Mouse (Mus musculus): ENCODE data around the gene Atrnl1. TPM values are rescaled to one million over a fixed set of nuclear protein-coding genes. Genes with fewer than 3 reads are reported as not detected.
A peak's percentile ranks its signal among the peaks of the same experiment; 100 is the strongest.

Gene Atrnl1
- polyA plus RNA-seq, 1 experiment from 2014 or later: 4.0 TPM

DNA sequence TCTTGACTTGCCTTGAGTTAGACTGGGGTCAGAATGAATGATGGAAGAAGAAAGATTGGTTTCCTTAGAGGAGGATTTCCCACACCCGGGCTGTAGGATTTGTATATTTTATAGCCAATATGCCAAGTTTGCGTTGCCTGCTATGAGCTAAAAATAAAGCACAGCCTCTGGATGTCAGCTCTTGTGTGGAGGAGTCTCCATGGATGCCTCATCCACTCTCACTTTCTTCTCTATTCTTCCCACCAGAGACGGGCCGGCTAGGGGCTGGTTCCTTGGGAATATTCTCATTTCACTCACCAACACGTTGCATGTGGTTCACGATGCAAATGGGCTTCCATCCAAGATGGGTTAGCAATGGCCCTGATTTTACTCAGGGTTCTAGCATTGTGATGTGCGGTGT is 540.4 kb downstream of the Atrnl1 start:
- Histone ChIP-seq H3K4me1 (no peaks in the 10 kb centered on the region), H3K27me3 (ENCODE audit: poor library complexity, severe bottlenecking) (peaks cover 16% of the 10 kb centered on the region; the same call in 1 of the 2 replicates), H3K36me3 (replicated peaks) (no peaks in the 10 kb centered on the region), H3K9me3 (peaks cover 5% of the 10 kb centered on the region; the same call in 1 of the 2 replicates), H3K4me3 (no peak overlapping the region), H3K27ac (no peak overlapping the region)
- WGBS: 95% methylated on average over 7 of the region's 7 CpGs
- no peak for DNase-seq (ENCODE audit: extremely low spot score, low spot score)

DNA sequence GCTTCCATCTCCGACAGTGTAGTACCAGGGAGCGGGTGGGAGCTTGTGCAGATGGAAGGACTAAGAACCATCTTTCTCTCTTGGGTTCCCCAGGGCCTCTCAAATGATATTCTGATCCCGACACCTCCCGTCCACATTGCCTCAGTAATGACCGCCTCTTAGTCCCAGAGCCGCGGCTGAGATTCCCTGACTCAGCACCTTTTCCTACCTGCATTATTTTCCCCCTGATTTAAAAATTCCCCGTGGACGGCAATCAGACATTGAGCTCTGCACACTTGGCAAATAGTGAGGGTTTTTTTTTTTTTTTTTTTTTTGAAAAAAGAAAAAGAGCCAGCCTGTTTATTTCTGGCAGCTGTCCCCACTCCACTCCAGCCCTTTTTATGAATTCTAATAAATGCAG is 550.7 kb downstream of the Atrnl1 start:
- H3K4me1 ChIP-seq: peaks cover 19% of the 10 kb centered on the region
- no peak overlapping the region for H3K27ac ChIP-seq
- H3K9me3 ChIP-seq: no peaks in the 10 kb centered on the region
- peaks cover 33% of the 10 kb centered on the region for H3K27me3 ChIP-seq (ENCODE audit: poor library complexity, severe bottlenecking)
- no peaks in the 10 kb centered on the region for H3K36me3 ChIP-seq (replicated peaks)
- WGBS: 93% methylated on average over 9 of the region's 9 CpGs
- no peak for DNase-seq (ENCODE audit: extremely low spot score, low spot score)
- H3K4me3 ChIP-seq: no peak overlapping the region

DNA sequence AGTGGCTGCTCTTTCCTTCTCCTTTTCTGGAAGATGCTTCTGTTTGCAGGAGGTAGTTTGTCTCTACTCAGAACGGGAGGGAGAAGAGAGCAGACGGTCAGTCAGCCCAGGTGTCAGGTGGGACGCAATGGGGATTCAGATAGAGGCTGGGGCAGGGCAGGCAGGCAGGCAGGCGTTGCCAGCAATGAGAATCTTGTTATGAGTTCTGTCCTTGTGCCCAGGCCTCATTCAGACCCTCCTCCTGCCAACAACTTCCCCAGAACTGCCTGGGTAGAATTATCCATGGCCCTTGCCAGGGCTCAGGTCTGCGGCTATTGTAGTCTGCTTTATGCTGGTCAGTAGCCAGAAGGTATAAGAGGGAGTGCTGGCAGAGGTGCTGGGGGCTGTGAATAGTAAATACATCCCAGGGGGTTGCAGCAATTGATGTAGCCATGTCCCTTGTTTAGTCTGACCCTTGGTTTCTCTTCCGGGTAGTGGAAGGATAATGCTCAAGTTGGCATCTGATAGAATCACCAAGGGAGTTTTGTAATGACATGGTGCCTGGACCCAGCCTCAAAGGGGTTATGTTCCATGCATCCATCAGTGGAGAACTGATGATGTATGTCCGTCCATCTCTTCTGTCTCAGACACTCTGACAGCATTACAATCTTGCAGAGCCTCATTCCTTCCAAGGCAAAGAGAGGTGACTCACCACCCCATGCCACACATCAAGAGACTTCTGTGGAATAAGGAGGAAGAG is 554.2 kb downstream of the Atrnl1 start:
- DNase-seq (ENCODE audit: extremely low spot score, low spot score): no peak
- Histone ChIP-seq H3K4me3 (peak overlapping the region; percentile 8; the same call in 1 of the 2 replicates), H3K27me3 (ENCODE audit: poor library complexity, severe bottlenecking) (peaks cover 50% of the 10 kb centered on the region), H3K9me3 (no peaks in the 10 kb centered on the region), H3K36me3 (replicated peaks) (no peaks in the 10 kb centered on the region), H3K27ac (no peak overlapping the region), H3K4me1 (peaks cover 22% of the 10 kb centered on the region)
- WGBS: 82% methylated on average over 7 of the region's 7 CpGs

DNA sequence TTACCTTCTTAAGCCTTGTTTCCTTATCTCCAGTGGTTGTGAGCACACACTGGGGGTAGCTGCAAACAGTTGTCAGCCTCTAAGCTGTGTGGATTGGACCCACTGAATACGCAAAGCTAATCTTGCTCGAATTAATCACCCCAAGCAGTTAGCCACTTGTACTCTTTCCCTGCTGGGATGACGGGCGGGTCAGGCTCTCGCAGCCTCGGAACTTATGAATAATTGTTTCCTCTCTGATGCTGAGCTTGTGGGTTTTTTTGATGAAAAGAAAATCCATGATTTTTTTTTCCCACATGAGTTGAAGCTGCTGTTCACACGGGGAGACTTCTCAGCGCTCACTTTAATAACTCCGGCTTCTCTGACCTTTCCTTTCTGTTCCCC is 554.8 kb downstream of the Atrnl1 start:
- DNase-seq (ENCODE audit: extremely low spot score, low spot score): no peak
- Histone ChIP-seq H3K27ac (no peak overlapping the region), H3K9me3 (no peaks in the 10 kb centered on the region), H3K4me3 (peak overlapping the region; percentile 8; the same call in 1 of the 2 replicates), H3K36me3 (replicated peaks) (no peaks in the 10 kb centered on the region), H3K27me3 (ENCODE audit: poor library complexity, severe bottlenecking) (peaks cover 49% of the 10 kb centered on the region), H3K4me1 (peaks cover 22% of the 10 kb centered on the region)
- 51% methylated on average over 9 of the region's 9 CpGs for WGBS

DNA sequence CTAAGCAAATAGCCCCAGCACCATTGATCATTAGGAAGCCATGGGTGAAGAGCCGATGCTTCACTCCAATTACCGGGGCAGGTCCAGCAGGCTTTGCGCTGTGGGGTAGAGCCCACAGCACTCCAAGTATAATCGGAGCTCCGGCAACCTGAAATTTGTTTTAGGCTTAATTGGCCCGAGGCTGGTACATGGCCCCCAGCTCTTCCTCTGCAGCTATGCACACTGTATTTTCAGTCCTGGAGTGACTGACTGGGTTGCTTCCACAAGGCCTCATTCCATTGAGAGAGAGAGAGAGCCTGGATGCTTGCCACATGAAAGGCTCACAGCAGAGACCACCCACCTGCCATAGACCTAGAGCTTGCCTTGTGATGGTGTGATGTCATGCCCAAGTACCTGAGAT is 555.3 kb downstream of the Atrnl1 start:
- H3K27ac ChIP-seq: 0 out of 2 replicates have a peak overlapping the region, but pooled peaks have one; percentile 20
- peak overlapping the region; percentile 8; the same call in 1 of the 2 replicates for H3K4me3 ChIP-seq

DNA sequence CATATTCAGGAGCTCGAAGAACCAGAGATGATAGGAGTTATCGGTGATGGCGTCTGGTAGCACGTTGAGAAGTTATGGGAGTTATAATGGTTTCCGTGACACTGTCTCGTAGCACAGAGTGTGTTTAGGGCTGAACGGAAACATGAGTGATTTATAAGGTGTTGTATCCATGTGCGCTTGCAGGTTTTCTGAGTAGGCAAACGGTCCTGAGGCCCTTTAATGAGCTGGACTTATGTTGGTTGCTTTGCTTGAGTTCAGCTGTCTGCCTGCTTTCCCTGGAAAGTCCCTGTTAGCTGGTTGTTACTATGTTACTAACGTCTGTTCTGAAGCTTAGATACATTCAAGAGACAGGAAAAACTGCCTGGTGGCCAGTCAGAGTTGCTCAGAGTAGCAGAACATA is 567.6 kb downstream of the Atrnl1 start:
- H3K36me3 ChIP-seq (replicated peaks): no peaks in the 10 kb centered on the region
- peaks cover 47% of the 10 kb centered on the region for H3K27me3 ChIP-seq (ENCODE audit: poor library complexity, severe bottlenecking)
- DNase-seq (ENCODE audit: extremely low spot score, low spot score): no peak
- WGBS: 94% methylated on average over 10 of the region's 10 CpGs
- no peak overlapping the region for H3K27ac ChIP-seq
- peaks cover 16% of the 10 kb centered on the region for H3K4me1 ChIP-seq
- H3K9me3 ChIP-seq: no peaks in the 10 kb centered on the region
- H3K4me3 ChIP-seq: no peak overlapping the region

More for the DNA sequence above, 555.3 kb downstream of the Atrnl1 start:
- Histone ChIP-seq H3K36me3 (replicated peaks) (no peaks in the 10 kb centered on the region), H3K4me1 (peaks cover 22% of the 10 kb centered on the region), H3K27me3 (ENCODE audit: poor library complexity, severe bottlenecking) (peaks cover 46% of the 10 kb centered on the region), H3K9me3 (no peaks in the 10 kb centered on the region)
- WGBS: 59% methylated on average over 6 of the region's 6 CpGs
- DNase-seq (ENCODE audit: extremely low spot score, low spot score): peak; percentile 20

DNA sequence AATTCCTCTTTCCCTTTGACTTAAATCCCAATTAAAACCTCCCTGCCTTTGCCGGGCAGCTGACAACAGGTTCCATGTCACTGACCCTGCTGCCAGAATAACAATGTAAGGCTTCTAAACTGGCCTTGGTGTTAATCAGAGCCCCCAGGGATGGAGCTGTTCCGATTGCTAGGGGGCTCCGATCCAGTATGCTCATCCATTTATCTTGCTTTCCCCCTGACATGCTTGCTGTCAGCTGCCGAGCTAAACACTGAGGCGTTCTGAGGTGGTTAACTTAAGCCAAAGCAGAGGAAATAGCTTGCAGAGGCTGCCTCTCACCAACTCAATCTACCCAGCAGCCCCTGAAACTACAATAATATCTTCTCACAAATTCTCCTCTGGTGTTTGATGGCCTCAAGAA is 569.9 kb downstream of the Atrnl1 start:
- WGBS: 2% methylated on average over 5 of the region's 5 CpGs
- no peaks in the 10 kb centered on the region for H3K9me3 ChIP-seq
- no peak overlapping the region for H3K27ac ChIP-seq
- no peaks in the 10 kb centered on the region for H3K36me3 ChIP-seq (replicated peaks)
- no peak overlapping the region for H3K4me3 ChIP-seq
- H3K27me3 ChIP-seq (ENCODE audit: poor library complexity, severe bottlenecking): peaks cover 52% of the 10 kb centered on the region
- H3K4me1 ChIP-seq: peaks cover 16% of the 10 kb centered on the region
- DNase-seq (ENCODE audit: extremely low spot score, low spot score): no peak

Small RNA genes lying within 50 kb of the gene (microRNA-seq; reads per million reads assigned to microRNA genes)
- 2.1 reads per million for gene Mir5623

Other genes with a start within 250 kb of the Atrnl1 start
- 23.4 and 25.0 TPM in 2 replicates for gene Trub1, start 158.1 kb upstream of the Atrnl1 start, polyA plus RNA-seq (2016; fragmentation: Nextera tagmentation; extraction: Ambion mirVana)

Data from forebrain, embryonic 10.5 days (tissue).